Mouse (Mus musculus): ENCODE results near the gene A930002H24Rik. TPM values are rescaled to one million over a fixed set of nuclear protein-coding genes. Genes with fewer than 3 reads are reported as not detected.

Gene A930002H24Rik
- polyA plus RNA-seq, 1 experiment = 0.61 TPM

DNA sequence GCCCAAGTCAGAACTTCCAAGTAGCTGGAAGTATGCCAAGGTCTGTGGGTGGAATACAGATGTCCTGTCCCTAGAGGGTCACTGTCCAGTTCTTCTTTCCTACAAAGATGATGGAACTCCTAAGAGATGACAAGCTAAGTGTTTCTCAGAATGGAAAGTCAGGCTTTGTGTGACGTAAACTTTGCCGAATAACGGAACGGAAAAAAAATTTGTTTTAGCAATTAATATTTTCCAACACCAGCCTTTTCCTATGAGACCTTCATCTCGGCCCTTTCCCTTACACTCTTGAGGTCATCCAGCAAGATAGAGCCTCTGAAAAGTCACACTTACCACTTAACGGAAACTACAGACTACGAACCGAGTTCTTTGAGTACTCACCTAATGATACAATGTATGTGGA, 25.4 kb downstream of the A930002H24Rik start:
- 86% methylated on average over 8 of the region's 8 CpGs for WGBS
- no peak for DNase-seq (ENCODE audit: low read depth, low spot score)

DNA sequence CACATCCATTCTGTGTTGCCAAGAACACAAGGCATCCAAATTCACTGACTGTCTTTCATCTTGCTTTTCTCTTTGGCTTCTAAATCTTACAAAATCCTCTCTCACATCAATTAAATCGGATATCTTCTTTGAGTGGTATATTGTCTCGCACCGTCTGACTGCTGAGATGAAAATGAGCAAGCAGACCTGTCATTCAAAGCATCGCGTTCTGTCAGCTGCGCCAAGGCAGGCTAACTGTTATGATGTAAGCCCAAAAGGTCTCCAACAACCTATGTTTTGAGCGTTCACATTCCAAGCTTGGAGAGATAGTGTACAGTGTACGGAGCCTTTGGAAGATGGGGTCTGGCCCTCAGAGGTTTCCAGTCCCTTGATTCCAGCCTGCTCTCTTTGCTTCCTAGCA, 26.9 kb downstream of the A930002H24Rik start:
- DNase-seq (ENCODE audit: low read depth, low spot score) = no peak
- 84% methylated on average over 8 of the region's 8 CpGs for WGBS

DNA sequence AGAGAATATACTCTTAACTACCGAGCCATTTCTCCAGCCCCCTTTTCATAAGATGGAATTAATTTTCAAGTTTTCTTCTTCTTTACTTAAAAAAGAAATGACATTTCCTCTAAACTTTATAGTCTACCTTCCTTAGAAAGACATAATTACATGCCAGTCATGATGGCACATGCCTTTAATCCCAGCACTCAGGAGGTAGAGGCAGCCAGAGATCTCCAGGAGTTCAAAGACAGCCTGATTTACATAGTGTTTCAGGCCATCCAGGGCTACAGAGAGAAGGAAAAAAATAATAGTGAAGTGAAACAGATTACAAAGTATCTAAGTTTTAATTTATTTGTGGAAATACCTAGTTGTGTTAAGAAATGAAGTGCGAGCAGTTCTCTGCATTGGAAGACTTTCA, 27.4 kb downstream of the A930002H24Rik start:
- DNase-seq (ENCODE audit: low read depth, low spot score) = no peak
- WGBS = 86% methylated on average over 2 of the region's 2 CpGs

DNA sequence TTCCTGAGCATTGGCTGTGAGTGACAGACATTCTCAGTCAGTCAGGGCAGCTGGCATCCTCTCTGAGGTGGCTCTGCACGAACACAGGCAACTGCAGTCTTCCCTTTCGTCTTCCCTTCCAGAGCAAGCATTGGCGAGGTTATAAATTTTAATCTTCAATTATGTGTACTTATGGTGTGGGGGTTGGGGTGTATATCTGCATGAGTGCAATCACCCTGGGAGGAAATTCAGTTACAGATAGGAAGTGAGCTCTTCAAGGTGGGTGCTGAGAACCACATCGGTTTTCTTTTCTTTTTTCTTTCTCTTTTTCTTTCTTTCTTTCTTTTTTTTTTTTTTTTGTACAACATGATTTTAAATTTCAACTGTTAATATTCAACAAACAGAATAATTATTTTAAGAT, 32.0 kb downstream of the A930002H24Rik start:
- DNase-seq (ENCODE audit: low read depth, low spot score) = no peak
- WGBS = 50% methylated on average over 4 of the region's 4 CpGs

DNA sequence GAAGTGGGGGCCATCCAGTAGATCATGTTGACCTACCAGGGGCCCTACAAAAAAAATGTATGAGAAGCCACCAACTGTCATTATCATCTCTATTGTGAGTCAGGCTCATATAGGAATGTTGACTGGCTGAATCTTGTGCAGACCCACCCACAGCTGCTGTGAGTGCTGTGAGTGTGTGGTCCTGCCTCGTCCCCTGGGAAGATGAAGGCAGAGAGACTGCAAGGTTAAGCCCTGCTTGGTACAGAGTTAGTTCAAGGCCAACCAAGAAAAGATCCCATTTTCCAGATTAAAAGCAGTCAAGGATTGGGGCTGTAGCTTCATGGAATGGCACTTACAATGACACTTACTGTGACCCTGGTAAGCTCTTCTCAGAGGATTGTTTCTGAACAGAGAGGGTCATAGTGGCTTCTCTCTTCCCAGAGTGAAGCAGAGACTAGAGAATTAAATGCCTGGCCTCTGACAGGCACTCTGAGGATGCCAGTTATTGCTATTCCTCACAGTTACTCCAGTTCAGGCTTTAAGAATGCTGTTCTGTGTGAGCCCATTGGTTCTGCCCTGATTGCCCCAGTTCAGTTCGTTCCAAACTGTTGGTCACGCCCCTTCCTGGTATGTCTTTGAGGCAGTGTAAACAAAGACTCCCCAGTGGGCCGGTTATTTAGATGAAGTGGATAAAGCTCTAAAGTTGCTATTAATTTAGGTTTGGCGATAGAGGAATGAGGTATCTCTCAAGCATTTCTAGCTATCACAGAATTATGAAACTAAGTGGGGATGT, 34.8 kb downstream of the A930002H24Rik start:
- DNase-seq (ENCODE audit: low read depth, low spot score) = no peak
- 29% methylated on average over 5 of the region's 5 CpGs for WGBS

DNA sequence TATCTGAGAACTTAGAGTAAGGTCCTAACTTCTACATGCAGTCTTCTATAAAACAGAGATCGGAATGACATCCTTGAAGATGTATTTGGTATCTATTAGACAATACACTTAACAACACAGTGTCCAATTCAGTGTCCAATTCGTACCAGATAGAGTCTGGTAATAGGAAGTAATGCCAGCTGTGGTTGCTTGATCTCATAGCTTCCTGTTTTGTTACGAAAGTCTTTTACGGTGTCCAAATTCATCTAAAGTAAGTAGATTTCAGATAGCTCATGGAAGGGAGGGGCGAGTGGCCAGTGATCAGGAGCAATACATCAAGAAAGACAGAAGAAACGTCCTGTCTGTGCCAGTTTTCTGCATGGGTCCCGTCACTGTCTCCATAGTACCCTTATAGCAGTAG, 36.8 kb downstream of the A930002H24Rik start:
- WGBS = 74% methylated on average over 7 of the region's 7 CpGs
- no peak for DNase-seq (ENCODE audit: low read depth, low spot score)

DNA sequence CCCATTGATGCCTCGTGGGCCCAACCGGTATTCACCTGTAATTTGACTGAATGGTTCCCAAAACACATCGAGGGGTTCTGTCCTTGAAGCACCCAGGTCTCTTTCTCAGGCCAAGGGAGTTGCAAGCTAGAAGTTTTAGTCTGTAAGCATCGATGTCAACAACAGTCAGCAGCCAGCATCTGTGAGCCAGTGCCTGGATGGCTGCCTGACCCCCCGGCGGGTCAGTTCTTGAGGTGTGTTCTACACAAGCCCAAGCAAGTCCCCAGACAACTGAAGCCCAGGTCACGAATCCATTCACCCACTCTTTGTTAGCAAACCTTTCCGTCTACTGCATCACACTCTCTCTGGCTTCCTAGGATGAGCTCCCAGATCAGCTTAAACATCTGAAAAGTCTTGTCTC, 37.4 kb downstream of the A930002H24Rik start:
- DNase-seq (ENCODE audit: low read depth, low spot score) = no peak
- 86% methylated on average over 8 of the region's 8 CpGs for WGBS

DNA sequence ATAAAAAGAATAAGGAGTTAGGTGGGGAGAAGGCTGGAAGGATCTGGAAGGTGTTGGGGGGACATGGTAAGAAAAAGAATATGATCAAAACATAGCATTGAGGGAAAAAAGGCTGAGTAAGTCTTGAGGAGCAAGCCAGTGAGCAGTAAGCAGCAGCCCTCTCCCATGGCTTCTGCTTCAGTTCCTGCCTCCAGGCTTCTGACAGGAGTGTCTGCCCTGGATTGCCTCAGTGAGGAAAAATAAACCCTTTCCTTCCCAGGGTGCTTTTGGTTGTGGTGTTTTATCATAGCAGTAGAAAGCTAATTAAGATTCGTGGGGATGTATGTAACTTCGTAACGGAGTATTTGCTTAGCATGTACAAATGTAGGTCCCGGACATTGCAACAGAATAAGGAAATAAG, 39.5 kb downstream of the A930002H24Rik start:
- 51% methylated on average over 4 of the region's 4 CpGs for WGBS
- DNase-seq (ENCODE audit: low read depth, low spot score) = no peak

DNA sequence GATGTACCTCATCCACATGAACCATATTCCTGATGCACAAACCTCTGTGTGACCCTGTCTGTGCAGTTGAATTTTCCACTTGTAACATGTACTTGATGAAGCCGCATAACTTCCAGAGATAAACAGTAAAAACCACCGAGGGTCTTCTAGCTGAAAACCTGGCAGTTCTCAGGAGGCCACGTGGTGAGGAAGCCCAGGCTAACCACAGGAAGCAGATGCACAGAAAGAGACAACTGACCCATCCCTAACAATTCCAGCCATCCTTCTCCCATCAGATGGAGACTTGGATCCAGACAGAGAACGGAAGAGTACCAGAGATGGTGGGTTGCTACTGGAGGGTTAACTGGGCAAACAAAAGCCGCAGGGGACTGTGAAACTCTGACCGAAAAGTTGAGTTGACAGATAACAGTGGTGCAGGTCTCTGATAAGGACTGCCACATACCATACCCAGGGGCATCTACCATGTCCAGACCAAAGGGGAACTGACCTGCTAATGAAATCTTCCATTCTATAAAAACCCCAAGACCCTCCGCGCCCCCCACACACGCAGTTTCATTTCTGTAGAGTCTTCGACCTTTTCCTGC, 45.1 kb downstream of the A930002H24Rik start:
- WGBS = 80% methylated on average over 10 of the region's 10 CpGs
- no peak for DNase-seq (ENCODE audit: low read depth, low spot score)

DNA sequence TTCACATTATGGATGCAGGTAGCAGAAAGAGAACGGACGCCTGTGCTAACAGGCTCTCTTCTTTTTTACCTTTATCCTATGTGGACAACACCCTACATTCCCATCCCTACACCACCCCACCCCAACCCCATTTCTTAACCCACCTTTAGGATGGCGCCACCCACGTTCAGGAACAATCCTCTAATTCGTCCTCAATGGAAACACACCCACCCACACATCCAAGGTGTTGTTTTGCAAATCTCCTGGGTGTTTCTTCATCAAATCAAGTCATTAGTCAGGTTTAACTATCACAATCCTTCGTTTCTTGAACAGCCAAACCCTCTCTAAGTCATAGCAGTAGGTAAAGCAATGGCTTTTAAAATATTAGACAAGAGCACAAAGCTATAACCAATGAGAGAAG, 50.0 kb downstream of the A930002H24Rik start:
- 77% methylated on average over 6 of the region's 6 CpGs for WGBS
- no peak for DNase-seq (ENCODE audit: low read depth, low spot score)

Other genes starting within 250 kb of the A930002H24Rik start
- 1.6 and 2.7 TPM in 2 replicates for gene Fer, start 729 bp downstream of the A930002H24Rik start, polyA plus RNA-seq (2012; rRNA removed)

Measured in large intestine, adult 2 months (tissue).